Mouse (Mus musculus) midbrain, postnatal 0 days (tissue): ENCODE measurements at regions not wholly inside any gene's neighbourhood (a gene's known extent, or its start where the extent isn't known, plus 50 kb on each side); places are given as distances from the start of the nearest gene placed in this dataset.

Experiments used
- ATAC-seq: fragments of 200-750 bp; cut with Nextera tagmentation; 2 replicates; pipeline ENCODE4 v1.8.0; 2017; ENCODE audit warnings: moderate number of reproducible peaks, mild to moderate bottlenecking, moderate TSS enrichment, moderate library complexity; ENCODE audit not compliant: low FRiP score
- DNase-seq: peaks from one replicate; pipeline ENCODE4 v3.0.0-alpha.2; 2015; ENCODE audit warnings: low spot score
- H3K27ac ChIP-seq: fragments of 300-500 bp; sonication (generic); 2 replicates; pipeline ENCODE4 v1.5.1; 2014; ENCODE audit warnings: low read depth, mild to moderate bottlenecking, low read length, mixed read lengths
- H3K27me3 ChIP-seq: fragments of 300-500 bp; sonication (generic); 2 replicates; pipeline ENCODE4 v1.6.1; 2014; ENCODE audit warnings: low read length, control low read depth, mixed read lengths; ENCODE audit not compliant: insufficient read depth
- H3K36me3 ChIP-seq: fragments of 300-500 bp; sonication (generic); 2 replicates; pipeline ENCODE4 v1.6.1; 2014; ENCODE audit warnings: low read length, control low read depth, mixed read lengths; ENCODE audit not compliant: insufficient read depth
- H3K4me1 ChIP-seq: fragments of 300-500 bp; sonication (generic); 2 replicates; pipeline ENCODE4 v1.6.1; 2014; ENCODE audit warnings: mild to moderate bottlenecking, control low read depth, antibody characterized with exemption, low read length, mixed read lengths; ENCODE audit not compliant: insufficient read depth
- H3K4me2 ChIP-seq: fragments of 300-500 bp; sonication (generic); 2 replicates; pipeline ENCODE4 v1.6.1; 2014; ENCODE audit warnings: low read depth, mild to moderate bottlenecking, low read length, mixed read lengths; ENCODE audit not compliant: poor library complexity, severe bottlenecking
- H3K4me3 ChIP-seq: fragments of 300-500 bp; sonication (generic); 2 replicates; pipeline ENCODE4 v1.5.1; 2014; ENCODE audit warnings: low read depth, mild to moderate bottlenecking, low read length, moderate library complexity
- H3K9ac ChIP-seq: fragments of 300-500 bp; sonication (generic); replicated peaks from 2 replicates; pipeline ENCODE4 v1.6.1; 2014; ENCODE audit warnings: mild to moderate bottlenecking, low read length, moderate library complexity, mixed read lengths; ENCODE audit not compliant: poor library complexity, severe bottlenecking
- H3K9me3 ChIP-seq: fragments of 300-500 bp; sonication (generic); 2 replicates; pipeline ENCODE4 v1.6.1; 2016; ENCODE audit warnings: low read length, control low read depth
- CTCF ChIP-seq: IDR thresholded peaks from 2 replicates; pipeline ENCODE4 v1.5.1; 2016; ENCODE audit warnings: antibody characterized with exemption, mild to moderate bottlenecking
- WGBS: fragments of 180-500 bp; shearing (Covaris S2); extraction: QIAGEN DNeasy Blood & Tissue Kit; methylation state at CpG from one replicate; pipeline ENCODE4 v1.1.7; 2014; 5-methylcytosine and 5-hydroxymethylcytosine counted together

DNA sequence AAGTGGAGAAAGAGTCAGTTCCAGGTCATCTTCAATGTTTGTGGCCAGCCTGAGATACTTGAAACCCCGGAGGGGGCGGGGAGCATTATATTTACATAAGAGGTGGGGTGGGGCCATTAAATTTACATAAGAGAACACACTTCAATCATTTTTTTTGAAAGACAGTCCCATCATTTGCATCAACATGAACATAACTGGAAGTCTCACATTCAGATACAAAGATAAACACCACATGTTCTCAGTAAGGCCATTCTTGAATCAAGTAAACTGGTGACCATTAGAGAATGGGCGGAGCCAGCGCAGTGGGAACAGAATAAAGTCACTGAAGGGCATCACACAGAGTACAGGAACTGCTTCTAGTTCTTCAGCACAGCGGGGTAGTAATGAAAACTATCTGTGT, 137.2 kb downstream of the Atp23 start:
- no peak overlapping the region for H3K4me2 ChIP-seq
- no peaks in the 10 kb centered on the region for H3K4me1 ChIP-seq
- no peak for TF ChIP-seq CTCF
- ATAC-seq (no peak), DNase-seq (no peak)
- H3K9me3 ChIP-seq, result no peaks in the 10 kb centered on the region
- H3K27ac ChIP-seq, result no peak overlapping the region
- H3K4me3 ChIP-seq, result no peak overlapping the region
- no peak overlapping the region for H3K9ac ChIP-seq
- 85% methylated on average over 5 of the region's 5 CpGs for WGBS
- no peaks in the 10 kb centered on the region for H3K27me3 ChIP-seq
- H3K36me3 ChIP-seq, result no peaks in the 10 kb centered on the region

- Histone ChIP-seq H3K27me3 (no peaks in the 10 kb centered on the region), H3K4me2 (no peak overlapping the region), H3K9me3 (no peaks in the 10 kb centered on the region), H3K36me3 (no peaks in the 10 kb centered on the region), H3K27ac (no peak overlapping the region), H3K4me3 (no peak overlapping the region), H3K4me1 (no peaks in the 10 kb centered on the region), H3K9ac (no peak overlapping the region)
- DNase-seq (no peak), ATAC-seq (no peak)
- 85% methylated on average over 7 of the region's 7 CpGs for WGBS
- TF ChIP-seq CTCF, result no peak
Measured at GRCm38 (mm10) chr10:126758682-126759081, 142.5 kb downstream of the Atp23 start.

- ATAC-seq (no peak), DNase-seq (no peak)
- Histone ChIP-seq H3K4me3 (no peak overlapping the region), H3K4me1 (no peaks in the 10 kb centered on the region), H3K4me2 (no peak overlapping the region), H3K9ac (no peak overlapping the region), H3K36me3 (no peaks in the 10 kb centered on the region), H3K27me3 (no peaks in the 10 kb centered on the region), H3K9me3 (no peaks in the 10 kb centered on the region), H3K27ac (no peak overlapping the region)
- WGBS, result 85% methylated on average over 6 of the region's 6 CpGs
- no peak for TF ChIP-seq CTCF
Measured at GRCm38 (mm10) chr10:126753201-126753600, 148.0 kb downstream of the Atp23 start.

DNA sequence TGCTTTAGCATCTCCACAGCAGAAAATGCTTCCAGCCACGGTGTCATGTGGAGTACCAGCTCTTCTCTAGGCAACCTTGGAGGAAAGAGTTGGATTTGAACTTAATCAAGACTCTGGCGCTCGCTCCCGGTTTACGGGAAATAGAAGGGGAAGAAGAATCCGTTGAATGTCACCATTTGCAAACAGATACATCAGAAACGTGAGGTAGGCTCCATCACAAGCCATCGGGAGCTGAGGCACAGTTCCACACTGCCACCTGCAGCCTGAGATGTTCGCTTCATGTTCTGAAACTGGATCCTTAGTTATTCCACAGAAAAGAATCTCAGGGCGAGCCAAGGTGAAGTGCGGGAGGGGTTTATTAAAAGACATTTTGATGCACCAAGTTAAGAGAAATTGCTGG, 148.5 kb downstream of the Atp23 start:
- no peak overlapping the region for H3K4me3 ChIP-seq
- 54% methylated on average over 11 of the region's 11 CpGs for WGBS
- H3K9me3 ChIP-seq, result no peaks in the 10 kb centered on the region
- DNase-seq, result peak; percentile 72
- no peak overlapping the region for H3K4me2 ChIP-seq
- peak; percentile 80 for TF ChIP-seq CTCF
- no peak overlapping the region for H3K27ac ChIP-seq
- H3K27me3 ChIP-seq, result no peaks in the 10 kb centered on the region
- no peak overlapping the region for H3K9ac ChIP-seq
- H3K36me3 ChIP-seq, result no peaks in the 10 kb centered on the region
- no peaks in the 10 kb centered on the region for H3K4me1 ChIP-seq
- no peak for ATAC-seq

GRCm38 (mm10) chr10:126748696-126749466, 152.3 kb downstream of the Atp23 start:
- TF ChIP-seq CTCF, result no peak
- no peak for DNase-seq

GRCm38 (mm10) chr10:126734661-126735060, 166.5 kb downstream of the Atp23 start:
- Histone ChIP-seq H3K4me3 (no peak overlapping the region), H3K4me2 (no peak overlapping the region), H3K27me3 (no peaks in the 10 kb centered on the region), H3K9ac (no peak overlapping the region), H3K27ac (no peak overlapping the region), H3K9me3 (no peaks in the 10 kb centered on the region), H3K4me1 (no peaks in the 10 kb centered on the region), H3K36me3 (no peaks in the 10 kb centered on the region)
- WGBS, result 53% methylated on average over 2 of the region's 2 CpGs
- no peak for ATAC-seq
- no peak for TF ChIP-seq CTCF
- no peak for DNase-seq

More at GRCm38 (mm10) chr10:126748696-126749466, 152.3 kb downstream of the Atp23 start:
- Histone ChIP-seq H3K4me1 (no peaks in the 10 kb centered on the region), H3K9ac (no peak overlapping the region), H3K27ac (no peak overlapping the region), H3K4me3 (no peak overlapping the region), H3K4me2 (no peak overlapping the region), H3K27me3 (no peaks in the 10 kb centered on the region), H3K9me3 (no peaks in the 10 kb centered on the region), H3K36me3 (no peaks in the 10 kb centered on the region)
- WGBS, result 56% methylated on average over 17 of the region's 17 CpGs
- no peak for ATAC-seq
